Mouse (Mus musculus): ENCODE results near the gene Spns2.
A peak's percentile ranks its signal among the peaks of the same experiment; 100 is the strongest.

Gene Spns2

GRCm38 (mm10) chr11:72409649-72410385 lies 79.9 kb downstream of the Spns2 start:
- DNase-seq (ENCODE audit: low spot score) = no peak

GRCm38 (mm10) chr11:72408451-72409170 lies 81.1 kb downstream of the Spns2 start:
- no peak for DNase-seq (ENCODE audit: low spot score)

GRCm38 (mm10) chr11:72407574-72407973 lies 82.1 kb downstream of the Spns2 start:
- DNase-seq (ENCODE audit: low spot score) = no peak

GRCm38 (mm10) chr11:72407081-72407480 lies 82.6 kb downstream of the Spns2 start:
- DNase-seq (ENCODE audit: low spot score) = no peak

- DNase-seq (ENCODE audit: low spot score) = no peak
Measured at GRCm38 (mm10) chr11:72406079-72406675, 83.5 kb downstream of the Spns2 start.

- no peak for DNase-seq (ENCODE audit: low spot score)
Measured at GRCm38 (mm10) chr11:72405532-72405931, 84.2 kb downstream of the Spns2 start.

- peak; percentile 8 for DNase-seq (ENCODE audit: low spot score)
Measured at GRCm38 (mm10) chr11:72402969-72403368, 86.7 kb downstream of the Spns2 start.

GRCm38 (mm10) chr11:72402017-72402416 lies 87.7 kb downstream of the Spns2 start:
- no peak for DNase-seq (ENCODE audit: low spot score)
